Mouse (Mus musculus) urinary bladder, postnatal 0 days (tissue): Measurements from ENCODE around the gene H2al1k. TPM values are rescaled to one million over a fixed set of nuclear protein-coding genes. Genes with fewer than 3 reads are reported as not detected.

ENCODE experiments used
- polyA plus RNA-seq: library from polyadenylated mRNA; unstranded; fragments of >200 nt; fragmentation: Nextera tagmentation; extraction: Ambion mirVana; gene quantifications from 2 replicates; pipeline ENCODE4 v1.2.1, GENCODE M21; 2015

The H2al1k gene
- polyA plus RNA-seq = 0.58 TPM in 1 of 2 replicates, not detected in the other

DNA sequence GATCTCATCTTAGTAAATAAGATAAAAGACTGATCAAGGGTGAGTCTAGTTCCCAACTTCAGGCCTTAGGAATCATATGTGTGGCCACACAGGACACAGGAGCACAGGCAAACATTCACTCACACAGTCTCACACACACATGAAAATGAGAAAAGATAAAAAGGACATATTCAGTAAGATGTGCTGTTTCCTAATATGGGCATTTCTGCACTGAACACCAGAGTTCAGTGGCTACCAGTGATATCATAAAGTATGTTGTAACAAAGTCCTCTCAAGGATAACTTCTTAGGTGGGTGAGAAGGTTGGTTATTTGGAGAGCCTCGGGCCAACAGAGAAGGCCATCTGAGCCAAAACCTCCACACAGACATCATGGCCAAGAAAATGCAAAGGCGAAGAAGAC lies at the start of gene H2al1k:
Gene H2al1k, plus strand, starts transcription at position 301 of the 400 bp plus-strand sequence.

Other genes with a start within 250 kb of the H2al1k start
- gene 4930402K13Rik, start 246.1 kb upstream of the H2al1k start, polyA plus RNA-seq = not detected in 2 replicates
- gene Lancl3, start 150.7 kb upstream of the H2al1k start, polyA plus RNA-seq = 5.8 and 6.9 TPM in 2 replicates
- 0.28 and 0.40 TPM in 2 replicates for gene Gm14862, start 93.7 kb upstream of the H2al1k start, polyA plus RNA-seq
- 14.3 and 20.8 TPM in 2 replicates for gene Xk, start 77.9 kb upstream of the H2al1k start, polyA plus RNA-seq
- gene H2al1m, start 66.9 kb upstream of the H2al1k start, polyA plus RNA-seq = 0.52 TPM in 1 of 2 replicates, not detected in the other
- 3.3 and 6.7 TPM in 2 replicates for gene Cybb, start 137.1 kb downstream of the H2al1k start, polyA plus RNA-seq
- not detected in 2 replicates for gene H2al1o, start 221.8 kb downstream of the H2al1k start, polyA plus RNA-seq